Mouse (Mus musculus): Measurements from ENCODE around the gene Osbpl10.
"Not testable (repeated sequence)": the region's sequence is repeated elsewhere in the genome, so short reads cannot be mapped to it uniquely, and the experiment has no call there.

Gene Osbpl10

GRCm38 (mm10) chr9:114978281-114979111, at the start of gene Osbpl10:
Gene Osbpl10, plus strand, starts transcription at chr9:114978569.
- DNase-seq (ENCODE audit: low spot score in 2 of 2) = peak; percentile 44 to 74

GRCm38 (mm10) chr9:114930464-114931090, 47.8 kb upstream of the Osbpl10 start:
- DNase-seq (ENCODE audit: low spot score in 2 of 2) = peak in 1 of 2 experiments; percentile 75

GRCm38 (mm10) chr9:114932607-114933006, 45.8 kb upstream of the Osbpl10 start:
- no peak for DNase-seq (ENCODE audit: low spot score in 2 of 2)

GRCm38 (mm10) chr9:114933037-114933722, 45.2 kb upstream of the Osbpl10 start:
- no peak for DNase-seq (ENCODE audit: low spot score in 2 of 2)

GRCm38 (mm10) chr9:114933723-114934171, 44.6 kb upstream of the Osbpl10 start, which contains the start of gene Gpd1l:
Gene Gpd1l, minus strand, starts transcription at chr9:114933987.
- DNase-seq (ENCODE audit: low spot score in 2 of 2) = peak; percentile 84 to 91

GRCm38 (mm10) chr9:114934231-114934630, 44.1 kb upstream of the Osbpl10 start:
- no peak for DNase-seq (ENCODE audit: low spot score in 2 of 2)

- DNase-seq (ENCODE audit: low spot score in 2 of 2) = no peak
These were observed 43.0 kb upstream of the Osbpl10 start for GRCm38 (mm10) chr9:114935321-114935720.

GRCm38 (mm10) chr9:114936687-114937086, 41.7 kb upstream of the Osbpl10 start:
- DNase-seq (ENCODE audit: low spot score in 2 of 2) = no peak

- DNase-seq (ENCODE audit: low spot score in 2 of 2) = no peak
These were observed 33.7 kb upstream of the Osbpl10 start for GRCm38 (mm10) chr9:114944642-114945041.

- DNase-seq (ENCODE audit: low spot score in 2 of 2) = no peak
These were observed 32.8 kb upstream of the Osbpl10 start for GRCm38 (mm10) chr9:114945576-114945975.

- no peak for DNase-seq (ENCODE audit: low spot score in 2 of 2)
These were observed 30.0 kb upstream of the Osbpl10 start for GRCm38 (mm10) chr9:114948395-114948794.

GRCm38 (mm10) chr9:114952866-114953265, 25.5 kb upstream of the Osbpl10 start:
- DNase-seq (ENCODE audit: low spot score in 2 of 2) = no peak

GRCm38 (mm10) chr9:114955340-114955739, 23.0 kb upstream of the Osbpl10 start:
- no peak for DNase-seq (ENCODE audit: low spot score in 2 of 2)

GRCm38 (mm10) chr9:114956945-114957344, 21.4 kb upstream of the Osbpl10 start:
- peak in 1 of 2 experiments; percentile 16 for DNase-seq (ENCODE audit: low spot score in 2 of 2)

GRCm38 (mm10) chr9:114960043-114960789, 18.2 kb upstream of the Osbpl10 start:
- no peak for DNase-seq (ENCODE audit: low spot score in 2 of 2)

GRCm38 (mm10) chr9:114960844-114961243, 17.5 kb upstream of the Osbpl10 start:
- DNase-seq (ENCODE audit: low spot score in 2 of 2) = no peak

GRCm38 (mm10) chr9:114964093-114964492, 14.3 kb upstream of the Osbpl10 start:
- DNase-seq (ENCODE audit: low spot score in 2 of 2) = no peak

GRCm38 (mm10) chr9:114966286-114966685, 12.1 kb upstream of the Osbpl10 start:
- not testable (repeated sequence) for DNase-seq (ENCODE audit: low spot score in 2 of 2)

- no peak for DNase-seq (ENCODE audit: low spot score in 2 of 2)
These were observed 698 bp upstream of the Osbpl10 start for GRCm38 (mm10) chr9:114977461-114978280.

- DNase-seq (ENCODE audit: low spot score in 2 of 2) = no peak
These were observed 1.6 kb downstream of the Osbpl10 start for GRCm38 (mm10) chr9:114979969-114980368.

Measured in cerebellum, postnatal 4 days (tissue).